Comparison of ENCODE assay signal across 9 mouse cellular contexts in genomic region chr1:191328019-191328441, GRCm38 (mm10). TPM values are rescaled to one million over a fixed set of nuclear protein-coding genes. Genes with fewer than 3 reads are reported as not detected.
DNase-seq lines count a peak whose midpoint lies in the region; ATAC-seq lines count a peak whose summit lies in the region.
"Had no signal": no experiment of that assay in that cellular context is flagged by ENCODE, and none has a peak within 500 bp of the region (broad histone marks: within the 10 kb centered on the region; RNA-seq: fewer than 3 reads in every experiment).

No protein-coding gene starts in this region.

- peaks cover 38% of the 10 kb centered on the region for H3K4me1 ChIP-seq in liver, embryonic 12.5 days
- peaks cover 25% of the 10 kb centered on the region for H3K4me1 ChIP-seq in stomach, embryonic 15.5 days

- 0 out of 2 replicates have a peak, but pooled peaks cover under 1% of the 10 kb centered on the region for H3K27me3 ChIP-seq in liver, embryonic 12.5 days (replicated peaks)
- H3K27me3 ChIP-seq in stomach, embryonic 15.5 days (replicated peaks) = no peaks in the 10 kb centered on the region
- H3K27me3 ChIP-seq: limb, embryonic 15.5 days had no signal

- WGBS in liver, embryonic 12.5 days (ENCODE audit: insufficient replicate concordance) = 56% methylated on average over 8 of the region's 8 CpGs
- 60% methylated on average over 8 of the region's 8 CpGs for WGBS in stomach, embryonic 15.5 days

- no peak for ATAC-seq in cerebellum, adult (ENCODE audit: insufficient number of reproducible peaks, low FRiP score, low TSS enrichment)
- no peak for ATAC-seq in liver, embryonic 12.5 days
- ATAC-seq in stomach, embryonic 15.5 days (ENCODE audit: insufficient read depth, low FRiP score, low read depth) = peak; percentile 7; the same call in 1 of the 2 replicates

- no peak overlapping the region for H3K27ac ChIP-seq in liver, embryonic 12.5 days
- H3K27ac ChIP-seq in stomach, embryonic 15.5 days = no peak overlapping the region
- H3K27ac ChIP-seq: limb, embryonic 15.5 days had no signal

- H3K9ac ChIP-seq in liver, embryonic 12.5 days = no peak overlapping the region
- no peak overlapping the region for H3K9ac ChIP-seq in stomach, embryonic 15.5 days
- H3K9ac ChIP-seq: limb, embryonic 15.5 days had no signal

- H3K4me2 ChIP-seq in liver, embryonic 12.5 days = peak overlapping the region; percentile 99; the same call in 1 of the 2 replicates
- H3K4me2 ChIP-seq in stomach, embryonic 15.5 days = no peak overlapping the region

- peak; percentile 36 to 65 for DNase-seq in cerebellum, postnatal 14 days
- DNase-seq in right cerebral cortex, postnatal 4 days = peak; percentile 40
- DNase-seq in right cerebral cortex, adult 2 months (ENCODE audit: low spot score in 2 of 2) = no peak
- DNase-seq in gastrocnemius, postnatal 4 days (ENCODE audit: low spot score in 2 of 2) = no peak
- DNase-seq in Muller cell, postnatal 12 days (ENCODE audit: inconsistent ontology term) = no peak

- H3K36me3 ChIP-seq in liver, embryonic 12.5 days = peaks cover 14% of the 10 kb centered on the region
- H3K36me3 ChIP-seq in stomach, embryonic 15.5 days = 0 out of 2 replicates have a peak, but pooled peaks cover 3% of the 10 kb centered on the region

- no peaks in the 10 kb centered on the region for H3K9me3 ChIP-seq in liver, embryonic 12.5 days (replicated peaks)
- H3K9me3 ChIP-seq in stomach, embryonic 15.5 days = no peaks in the 10 kb centered on the region
- H3K9me3 ChIP-seq: limb, embryonic 15.5 days had no signal

- no peak overlapping the region for H3K4me3 ChIP-seq in liver, embryonic 12.5 days
- no peak overlapping the region for H3K4me3 ChIP-seq in stomach, embryonic 15.5 days (replicated peaks)
- H3K4me3 ChIP-seq: limb, embryonic 15.5 days had no signal

RNA-seq across cellular contexts. Expression of gene Tmem206, which starts 2.3 kb away (rescaled TPM):
- 9.8 and 10.5 TPM in 2 replicates for polyA plus RNA-seq in liver, embryonic 12.5 days (2016; fragmentation: Nextera tagmentation; extraction: Ambion mirVana)
- polyA plus RNA-seq in stomach, embryonic 15.5 days (2015; fragmentation: Nextera tagmentation; extraction: Ambion mirVana) = 20.0 and 20.8 TPM in 2 replicates
- 1 to 10 TPM; 4.6 to 6.3 TPM for total RNA-seq in gastrocnemius, postnatal 4 days (2021)

RNA-seq across cellular contexts. Expression of gene Nenf, which starts 10.0 kb away (rescaled TPM):
- polyA plus RNA-seq in liver, embryonic 12.5 days (2016; fragmentation: Nextera tagmentation; extraction: Ambion mirVana) = 37.1 and 39.7 TPM in 2 replicates
- 105 and 110 TPM in 2 replicates for polyA plus RNA-seq in stomach, embryonic 15.5 days (2015; fragmentation: Nextera tagmentation; extraction: Ambion mirVana)
- 10 to 100 TPM; 94.5 to 94.7 TPM for total RNA-seq in gastrocnemius, postnatal 4 days (2021)

Comparison
In these comparisons a context has a peak if more than half of its experiments do, and no peak if none do; other contexts are left out.
1. DNase-seq: peak in cerebellum, postnatal 14 days (2 of 2) and right cerebral cortex, postnatal 4 days (single experiment); none in right cerebral cortex, adult 2 months (0 of 2), gastrocnemius, postnatal 4 days (0 of 2) and Muller cell, postnatal 12 days (single experiment).